Comparison of ENCODE assay signal across 9 mouse cellular contexts in the genomic region with DNA sequence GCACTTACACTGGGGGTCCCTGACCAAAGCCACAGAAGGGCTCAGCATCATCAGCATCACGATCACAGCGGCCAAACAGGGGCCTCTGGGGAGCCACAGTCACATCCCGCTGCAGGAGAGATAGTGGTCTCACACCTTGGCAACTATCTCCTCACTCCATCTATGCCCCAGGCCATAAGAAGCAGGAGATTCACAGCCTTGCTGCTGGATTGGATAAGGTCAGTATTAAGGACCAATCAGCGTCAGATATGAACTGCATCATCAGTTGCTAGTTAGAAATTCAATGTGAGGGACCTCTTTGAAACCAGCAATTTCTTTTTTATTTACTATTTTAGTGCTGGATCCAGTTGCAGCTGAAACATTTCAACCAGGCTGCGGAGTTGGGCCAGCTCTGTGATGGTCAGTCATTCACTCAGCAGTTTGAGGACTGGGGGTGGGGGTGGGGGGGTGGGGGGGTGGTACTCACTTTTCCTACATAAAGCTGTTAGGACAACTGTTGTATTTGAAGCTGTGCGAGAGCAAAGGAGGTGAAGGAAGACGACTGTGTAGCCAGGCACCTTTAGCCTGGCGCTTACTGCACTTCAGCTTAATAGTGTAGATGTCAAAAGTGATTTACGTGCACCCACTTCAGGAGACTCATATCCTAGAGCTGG. TPM values are rescaled to one million over a fixed set of nuclear protein-coding genes. Genes with fewer than 3 reads are reported as not detected.
DNase-seq lines count a peak whose midpoint lies in the region; ATAC-seq lines count a peak whose summit lies in the region.
"Had no signal": no experiment of that assay in that cellular context is flagged by ENCODE, and none has a peak within 500 bp of the region (broad histone marks: within the 10 kb centered on the region; RNA-seq: fewer than 3 reads in every experiment).

No protein-coding gene starts in this region.

- intact Hi-C loops in left cerebral cortex, postnatal 25 days (cut with DNase I): no loop called here

- H3K9me3 ChIP-seq in midbrain, embryonic 11.5 days (ENCODE audit: control insufficient read depth, low read length): no peaks in the 10 kb centered on the region

- peaks cover 4% of the 10 kb centered on the region; the same call in 1 of the 2 replicates for H3K4me1 ChIP-seq in midbrain, embryonic 11.5 days (ENCODE audit: control insufficient read depth, insufficient read depth, low read length)

- H3K27me3 ChIP-seq in midbrain, embryonic 11.5 days (ENCODE audit: control insufficient read depth, insufficient read depth, low read length): no peaks in the 10 kb centered on the region

- H3K9ac ChIP-seq in midbrain, embryonic 11.5 days (ENCODE audit: low read length): no peak overlapping the region

- peak overlapping the region; percentile 53 for H3K4me3 ChIP-seq in midbrain, embryonic 11.5 days (ENCODE audit: low read depth, low read length)

- no peaks in the 10 kb centered on the region for H3K36me3 ChIP-seq in midbrain, embryonic 11.5 days (ENCODE audit: control insufficient read depth, insufficient read depth, low read length)

- peak overlapping the region; percentile 94 for H3K27ac ChIP-seq in midbrain, embryonic 11.5 days (ENCODE audit: low read depth, low read length)

- 14% methylated on average over 9 of the region's 9 CpGs for WGBS in midbrain, embryonic 11.5 days

- peak overlapping the region; percentile 69; the same call in 1 of the 2 replicates for H3K4me2 ChIP-seq in midbrain, embryonic 11.5 days

- no peak for DNase-seq in frontal cortex, postnatal 14 days (ENCODE audit: low spot score in 2 of 2)
- DNase-seq in cerebellum, adult 18-20 months: peak; percentile 65 to 68
- DNase-seq in frontal cortex, postnatal 10 days (ENCODE audit: low spot score in 2 of 2): peak; percentile 53 to 55
- peak; percentile 82 to 88 for DNase-seq in left cerebral cortex, postnatal 25 days (ENCODE audit: low spot score in 2 of 2)
- peak; percentile 92 for DNase-seq in midbrain, embryonic 11.5 days (ENCODE audit: low spot score, missing footprints)
- DNase-seq in spleen, postnatal 10 days (ENCODE audit: low spot score in 2 of 2): peak; percentile 23 to 48

- peak; percentile 83 for ATAC-seq in frontal cortex, adult (ENCODE audit: low TSS enrichment)
- ATAC-seq in inflammation-experienced regulatory T-cells, adult 6 months: peak; percentile 87
- peak; percentile 63 for ATAC-seq in midbrain, embryonic 11.5 days (ENCODE audit: low FRiP score)
- ATAC-seq: Patski had no signal

RNA-seq across cellular contexts. Expression of gene BC051142, which starts 0.4 kb away (rescaled TPM):
- polyA plus RNA-seq in inflammation-experienced regulatory T-cells, adult 6 months (2017; shearing (Covaris generic)): 1 to 10 TPM in 1 of 3 experiments, under 1 TPM in 1, not detected in 1; 0.81 to 2.5 TPM
- 1 to 10 TPM; 2.3 to 4.7 TPM for total RNA-seq in left cerebral cortex, postnatal 25 days (2021)
- polyA plus RNA-seq in midbrain, embryonic 11.5 days (2014; fragmentation: Nextera tagmentation; extraction: Ambion mirVana): 1.6 and 2.9 TPM in 2 replicates
- polyA plus RNA-seq: Patski had no signal

RNA-seq across cellular contexts. Expression of gene Btnl1, which starts 21.3 kb away (rescaled TPM):
- not detected for polyA plus RNA-seq in inflammation-experienced regulatory T-cells, adult 6 months (2017; shearing (Covaris generic))
- total RNA-seq in left cerebral cortex, postnatal 25 days (2021): not detected
- polyA plus RNA-seq in midbrain, embryonic 11.5 days (2014; fragmentation: Nextera tagmentation; extraction: Ambion mirVana): not detected in 2 replicates
- polyA plus RNA-seq: Patski had no signal

RNA-seq across cellular contexts. Expression of gene Btnl2, which starts 43.6 kb away (rescaled TPM):
- not detected for polyA plus RNA-seq in inflammation-experienced regulatory T-cells, adult 6 months (2017; shearing (Covaris generic))
- total RNA-seq in left cerebral cortex, postnatal 25 days (2021): under 1 TPM; 0.71 to 0.73 TPM
- polyA plus RNA-seq in midbrain, embryonic 11.5 days (2014; fragmentation: Nextera tagmentation; extraction: Ambion mirVana): 0.07 TPM in 1 of 2 replicates, not detected in the other
- polyA plus RNA-seq: Patski had no signal

Comparison
In these comparisons a context has a peak if more than half of its experiments do, and no peak if none do; other contexts are left out.
1. DNase-seq: peak in cerebellum, adult 18-20 months (2 of 2), frontal cortex, postnatal 10 days (2 of 2), left cerebral cortex, postnatal 25 days (2 of 2), midbrain, embryonic 11.5 days (single experiment) and spleen, postnatal 10 days (2 of 2); none in frontal cortex, postnatal 14 days (0 of 2).
2. Peak in every context shown above with its lines, with median percentiles within 50 percentile points of each other: ATAC-seq.